Mouse (Mus musculus) olfactory bulb, adult 2 months (tissue): ENCODE results near the gene Crbn.

Experiments
- CTCF ChIP-seq: fragments of 200-500 bp; IDR thresholded peaks from 2 replicates; pipeline ENCODE4 v1.5.1; 2012; ENCODE audit warnings: low read depth, mild to moderate bottlenecking, low read length, moderate library complexity; ENCODE audit not compliant: insufficient read depth
- POLR2A ChIP-seq: fragments of 200-500 bp; IDR thresholded peaks from 2 replicates; pipeline ENCODE4 v1.6.1; 2012; ENCODE audit warnings: mild to moderate bottlenecking, low read depth, low read length, moderate library complexity; ENCODE audit not compliant: insufficient read depth

DNA sequence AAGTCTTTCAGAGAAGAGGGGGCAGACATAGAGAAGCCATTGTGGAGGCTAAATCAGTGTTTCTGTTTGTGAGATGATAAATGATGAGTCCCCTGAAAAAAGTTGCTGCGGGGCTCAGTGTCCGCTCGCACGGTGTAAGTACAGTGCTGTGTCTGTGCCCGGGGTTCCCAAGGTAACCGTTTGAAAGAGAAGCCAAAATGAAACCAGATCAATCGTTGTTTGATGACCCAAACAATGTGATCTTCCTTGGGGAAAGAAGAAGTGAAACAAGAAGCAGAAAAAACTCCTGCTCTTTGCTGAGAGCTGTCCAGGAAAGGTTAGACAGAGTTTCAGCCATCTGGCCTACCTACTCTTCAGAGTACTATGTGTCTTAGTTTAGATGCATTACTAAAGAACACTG lies 49.6 kb downstream of the Crbn start:
- TF ChIP-seq CTCF, result no peak
- no peak for TF ChIP-seq POLR2A
